Comparison of ENCODE assay signal across 8 mouse cellular contexts in the genomic region with DNA sequence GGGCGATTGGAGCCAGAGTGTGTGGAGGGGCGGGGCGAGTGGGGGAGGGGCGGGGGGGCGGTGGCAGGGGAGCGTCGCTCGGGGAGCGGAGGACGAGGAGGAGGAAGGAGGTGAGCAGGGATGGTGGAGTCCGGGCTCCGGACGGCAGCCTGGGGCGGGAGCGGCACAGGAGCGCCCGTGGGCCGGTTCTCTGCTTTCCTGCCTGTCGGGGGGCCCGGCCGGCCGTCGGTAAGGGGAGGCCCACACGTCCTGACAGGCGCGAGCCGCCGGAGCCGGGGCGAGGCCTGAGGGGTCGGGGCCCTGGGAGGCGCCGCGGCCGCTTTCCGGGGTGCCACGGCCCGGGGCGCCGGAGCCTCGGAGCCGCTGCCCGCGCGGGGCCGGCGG. TPM values are rescaled to one million over a fixed set of nuclear protein-coding genes. Genes with fewer than 3 reads are reported as not detected.
DNase-seq lines count a peak whose midpoint lies in the region; ATAC-seq and TF ChIP-seq lines count a peak whose summit lies in the region.

No protein-coding gene starts in this region.

- TF ChIP-seq POLR2A in cerebellum, adult 2 months (IDR thresholded peaks at IDR 0.05; ENCODE audit: borderline replicate concordance, insufficient read depth, low read length), result 0 out of 2 replicates have a peak, but pooled peaks have one; percentile 29

- H3K27me3 ChIP-seq in cerebellum, adult 2 months (ENCODE audit: control insufficient read depth, insufficient read depth, low read length), result no peaks in the 10 kb centered on the region
- H3K27me3 ChIP-seq in limb, embryonic 13.5 days, result no peaks in the 10 kb centered on the region
- H3K27me3 ChIP-seq in stomach, embryonic 16.5 days (ENCODE audit: control insufficient read depth, insufficient read depth, low read length), result no peaks in the 10 kb centered on the region

- H3K4me2 ChIP-seq in limb, embryonic 13.5 days (replicated peaks), result peak overlapping the region; percentile 75
- peak overlapping the region; percentile 71; the same call in 1 of the 2 replicates for H3K4me2 ChIP-seq in stomach, embryonic 16.5 days (ENCODE audit: low read depth, low read length)

- TF ChIP-seq CTCF in cerebellum, adult 2 months (IDR thresholded peaks at IDR 0.05; ENCODE audit: borderline replicate concordance, insufficient read depth, low read depth, low read length), result no peak

- DNase-seq in cerebellum, adult 2 months, result no peak
- DNase-seq in cerebellum, adult 11 months, result no peak
- DNase-seq in ovary, postnatal 10 days (ENCODE audit: low spot score), result peak; percentile 58
- DNase-seq in ovary, postnatal 14 days (ENCODE audit: low spot score), result no peak
- no peak for DNase-seq in spleen, postnatal 14 days (ENCODE audit: low spot score in 2 of 2)
- DNase-seq in kidney, postnatal 10 days, result no peak

- peak overlapping the region; percentile 97 for H3K9ac ChIP-seq in limb, embryonic 13.5 days
- peak overlapping the region; percentile 97 for H3K9ac ChIP-seq in stomach, embryonic 16.5 days (ENCODE audit: low read length)

- peak overlapping the region; percentile 42; the same call in 1 of the 2 replicates for H3K27ac ChIP-seq in cerebellum, adult 2 months (ENCODE audit: insufficient read depth, low read length)
- peak overlapping the region; percentile 96 for H3K27ac ChIP-seq in limb, embryonic 13.5 days
- H3K27ac ChIP-seq in stomach, embryonic 16.5 days (ENCODE audit: low read length), result peak overlapping the region; percentile 97

- peak overlapping the region; percentile 71 for H3K4me3 ChIP-seq in cerebellum, adult 2 months (replicated peaks; ENCODE audit: insufficient read depth, low read depth, low read length)
- H3K4me3 ChIP-seq in limb, embryonic 13.5 days, result peak overlapping the region; percentile 95
- peak overlapping the region; percentile 86 for H3K4me3 ChIP-seq in stomach, embryonic 16.5 days (replicated peaks; ENCODE audit: low read length)

- 0% methylated on average over 45 of the region's 47 CpGs for WGBS in cerebellum, adult 2 months
- WGBS in limb, embryonic 13.5 days, result 0% methylated on average over 11 of the region's 47 CpGs
- 1% methylated on average over 32 of the region's 47 CpGs for WGBS in stomach, embryonic 16.5 days

- no peaks in the 10 kb centered on the region for H3K9me3 ChIP-seq in limb, embryonic 13.5 days
- no peaks in the 10 kb centered on the region for H3K9me3 ChIP-seq in stomach, embryonic 16.5 days (replicated peaks; ENCODE audit: control insufficient read depth, low read length)

- H3K36me3 ChIP-seq in limb, embryonic 13.5 days, result no peaks in the 10 kb centered on the region; the same call in 1 of the 2 replicates
- no peaks in the 10 kb centered on the region for H3K36me3 ChIP-seq in stomach, embryonic 16.5 days (ENCODE audit: control insufficient read depth, insufficient read depth, low read length)

- ATAC-seq in limb, embryonic 13.5 days (ENCODE audit: low FRiP score, low read depth), result no peak
- no peak; the same call in 1 of the 2 replicates for ATAC-seq in stomach, embryonic 16.5 days (ENCODE audit: insufficient read depth, low FRiP score)

- no peaks in the 10 kb centered on the region; the same call in 1 of the 2 replicates for H3K4me1 ChIP-seq in cerebellum, adult 2 months (ENCODE audit: control insufficient read depth, insufficient read depth, low read length)
- peaks cover 17% of the 10 kb centered on the region for H3K4me1 ChIP-seq in limb, embryonic 13.5 days
- peaks cover 21% of the 10 kb centered on the region for H3K4me1 ChIP-seq in stomach, embryonic 16.5 days (ENCODE audit: control insufficient read depth, insufficient read depth, low read length)

RNA-seq across cellular contexts. Expression of a gene that starts 0.4 kb away (rescaled TPM):
- polyA plus RNA-seq in cerebellum, adult 2 months (2012; rRNA removed), result 73.3 and 81.1 TPM in 2 replicates
- polyA plus RNA-seq in limb, embryonic 13.5 days (2015; fragmentation: Nextera tagmentation; extraction: Ambion mirVana), result 81.4 and 83.3 TPM in 2 replicates
- 64.8 and 69.9 TPM in 2 replicates for polyA plus RNA-seq in stomach, embryonic 16.5 days (2015; fragmentation: Nextera tagmentation; extraction: Ambion mirVana)

RNA-seq across cellular contexts. Expression of a gene that starts 0.7 kb away (rescaled TPM):
- 31.0 and 31.9 TPM in 2 replicates for polyA plus RNA-seq in cerebellum, adult 2 months (2012; rRNA removed)
- 39.1 and 46.6 TPM in 2 replicates for polyA plus RNA-seq in limb, embryonic 13.5 days (2015; fragmentation: Nextera tagmentation; extraction: Ambion mirVana)
- 51.7 and 53.2 TPM in 2 replicates for polyA plus RNA-seq in stomach, embryonic 16.5 days (2015; fragmentation: Nextera tagmentation; extraction: Ambion mirVana)

RNA-seq across cellular contexts. Expression of a gene that starts 52.7 kb away (rescaled TPM):
- polyA plus RNA-seq in cerebellum, adult 2 months (2012; rRNA removed), result 40.0 and 42.3 TPM in 2 replicates
- 119 and 120 TPM in 2 replicates for polyA plus RNA-seq in limb, embryonic 13.5 days (2015; fragmentation: Nextera tagmentation; extraction: Ambion mirVana)
- polyA plus RNA-seq in stomach, embryonic 16.5 days (2015; fragmentation: Nextera tagmentation; extraction: Ambion mirVana), result 94.1 and 101 TPM in 2 replicates

Comparison
In these comparisons a context has a peak if more than half of its experiments do, and no peak if none do; other contexts are left out.
1. H3K27ac ChIP-seq: peak in every context shown above with its lines; median percentile 97 in stomach, embryonic 16.5 days; 96 in limb, embryonic 13.5 days; 42 in cerebellum, adult 2 months.